Mouse (Mus musculus) neural tube, embryonic 14.5 days (tissue): Measurements from ENCODE around the gene Rnf224. TPM values are rescaled to one million over a fixed set of nuclear protein-coding genes. Genes with fewer than 3 reads are reported as not detected.

Experiments used
- ATAC-seq: fragments of 200-750 bp; cut with Nextera tagmentation; 2 replicates; pipeline ENCODE4 v1.8.0; 2017; ENCODE audit warnings: low read depth, mild to moderate bottlenecking, moderate TSS enrichment, moderate library complexity
- H3K27ac ChIP-seq: fragments of 300-500 bp; sonication (generic); 2 replicates; pipeline ENCODE4 v1.5.1; 2014; ENCODE audit warnings: low read depth, mild to moderate bottlenecking, control low read depth, low read length, moderate library complexity, mixed read lengths
- H3K27me3 ChIP-seq: fragments of 300-500 bp; sonication (generic); 2 replicates; pipeline ENCODE4 v1.6.1; 2014; ENCODE audit warnings: low read length; ENCODE audit not compliant: control insufficient read depth, insufficient read depth
- H3K36me3 ChIP-seq: fragments of 300-500 bp; sonication (generic); 2 replicates; pipeline ENCODE4 v1.6.1; 2014; ENCODE audit warnings: low read length, mixed read lengths; ENCODE audit not compliant: control insufficient read depth, insufficient read depth
- H3K4me1 ChIP-seq: fragments of 300-500 bp; sonication (generic); 2 replicates; pipeline ENCODE4 v1.6.1; 2014; ENCODE audit warnings: low read length; ENCODE audit not compliant: control insufficient read depth, insufficient read depth
- H3K4me2 ChIP-seq: fragments of 300-500 bp; sonication (generic); 2 replicates; pipeline ENCODE4 v1.6.1; 2014; ENCODE audit warnings: mild to moderate bottlenecking, low read depth, low read length, control low read depth
- H3K4me3 ChIP-seq: fragments of 300-500 bp; sonication (generic); 2 replicates; pipeline ENCODE4 v1.5.1; 2014; ENCODE audit warnings: low read depth, low read length, control low read depth, mixed read lengths
- H3K9ac ChIP-seq: fragments of 300-500 bp; sonication (generic); replicated peaks from 2 replicates; pipeline ENCODE4 v1.6.1; 2014; ENCODE audit warnings: low read depth, mild to moderate bottlenecking, control low read depth, low read length, mixed read lengths
- H3K9me3 ChIP-seq: fragments of 300-500 bp; sonication (generic); 2 replicates; pipeline ENCODE4 v1.6.1; 2016; ENCODE audit warnings: low read length; ENCODE audit not compliant: control insufficient read depth
- WGBS: fragments of 180-500 bp; shearing (Covaris S2); extraction: QIAGEN DNeasy Blood & Tissue Kit; methylation state at CpG from one replicate; pipeline ENCODE4 v1.1.7; 2014; 5-methylcytosine and 5-hydroxymethylcytosine counted together
- polyA plus RNA-seq: library from polyadenylated mRNA; unstranded; fragments of >200 nt; fragmentation: Nextera tagmentation; extraction: Ambion mirVana; gene quantifications from 2 replicates; pipeline ENCODE4 v1.2.1, GENCODE M21; 2014

Rnf224 gene
- polyA plus RNA-seq, 1 experiment from 2014 or later, result not detected

DNA sequence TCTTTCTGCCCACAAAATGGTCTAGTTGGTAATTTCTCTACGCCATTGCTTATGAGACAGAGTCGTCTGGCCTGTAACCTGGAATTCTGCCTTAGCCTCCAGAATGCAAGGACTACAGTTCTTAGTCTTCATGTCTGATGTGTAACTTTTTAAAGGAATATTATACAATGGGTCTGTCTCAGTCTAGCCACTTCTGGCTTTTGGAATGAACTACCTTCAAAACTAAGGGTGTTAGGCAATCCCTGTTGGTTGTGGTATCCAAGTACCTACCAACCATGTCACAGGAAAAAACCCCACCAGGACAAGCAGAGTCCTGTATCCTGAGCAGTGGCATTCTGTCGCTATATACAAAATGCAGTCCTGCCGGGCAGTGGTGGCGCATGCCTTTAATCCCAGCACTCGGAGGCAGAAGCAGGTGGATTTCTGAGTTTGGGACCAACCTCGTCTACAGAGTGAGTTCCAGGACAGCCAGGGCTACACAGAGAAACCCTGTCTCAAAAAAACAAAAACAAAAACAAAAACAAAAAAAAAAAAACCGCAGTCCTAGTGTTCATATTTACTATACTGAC, 10.7 kb downstream of the Rnf224 start:
- Histone ChIP-seq H3K9me3 (no peaks in the 10 kb centered on the region), H3K27ac (peak overlapping the region; percentile 91), H3K9ac (no peak overlapping the region), H3K4me1 (peaks cover 7% of the 10 kb centered on the region; the same call in 1 of the 2 replicates), H3K27me3 (no peaks in the 10 kb centered on the region), H3K4me3 (peak overlapping the region; percentile 81; the same call in 1 of the 2 replicates), H3K4me2 (peak overlapping the region; percentile 51), H3K36me3 (no peaks in the 10 kb centered on the region)
- WGBS, result 78% methylated on average over 8 of the region's 8 CpGs
- ATAC-seq, result no peak

DNA sequence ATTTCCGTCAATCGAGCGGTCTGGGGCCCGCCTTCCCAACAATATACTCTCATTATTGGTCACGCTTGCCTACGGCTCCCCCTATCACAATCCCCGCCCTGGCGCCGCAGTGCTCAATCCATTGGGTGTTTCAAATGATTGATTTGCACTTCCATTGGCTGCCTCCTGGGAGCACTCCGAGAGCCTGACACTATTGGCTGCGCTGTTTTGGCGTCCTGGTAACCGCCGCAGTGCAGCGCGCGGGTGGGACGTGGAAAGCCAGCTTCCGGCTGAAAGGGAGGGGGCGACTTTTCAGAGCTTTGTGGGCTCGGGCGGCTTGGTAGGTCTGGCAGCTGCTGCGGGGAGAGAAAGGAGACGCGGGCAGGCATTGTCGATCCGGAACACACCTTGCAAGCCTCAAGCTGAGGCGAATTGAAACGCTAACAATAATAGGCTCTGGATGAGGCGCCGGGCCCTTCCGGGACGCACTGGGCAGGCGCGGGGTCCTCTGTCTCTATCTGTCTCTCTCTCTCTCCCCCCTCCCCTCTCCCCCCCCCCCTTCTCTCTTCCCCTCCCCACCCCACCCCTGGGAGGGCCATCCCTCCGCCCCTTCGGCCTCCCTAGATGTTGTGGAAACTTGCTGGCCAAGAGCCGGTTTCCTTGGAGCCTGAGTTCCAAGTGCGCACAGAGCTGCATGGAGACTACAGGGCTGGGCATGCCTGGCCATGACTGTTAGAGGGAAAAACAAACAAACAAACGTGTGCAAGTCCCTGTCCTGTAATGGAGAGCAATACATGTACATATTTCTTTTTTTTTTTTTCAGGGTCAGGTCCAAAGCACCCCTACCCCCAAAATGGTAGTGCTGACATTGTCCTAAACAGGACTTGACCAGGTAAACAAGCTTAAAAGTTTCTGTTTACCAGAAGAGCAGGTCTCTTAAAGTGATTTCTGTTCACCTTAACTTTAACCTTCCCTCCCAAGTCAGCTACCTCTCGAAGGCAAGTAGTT, 11.5 kb downstream of the Rnf224 start:
- no peaks in the 10 kb centered on the region for H3K27me3 ChIP-seq
- 2% methylated on average over 41 of the region's 41 CpGs for WGBS
- peaks cover 7% of the 10 kb centered on the region; the same call in 1 of the 2 replicates for H3K4me1 ChIP-seq
- H3K9ac ChIP-seq, result peak overlapping the region; percentile 51
- peak overlapping the region; percentile 51 for H3K4me2 ChIP-seq
- no peaks in the 10 kb centered on the region for H3K36me3 ChIP-seq
- H3K27ac ChIP-seq, result peak overlapping the region; percentile 91
- H3K9me3 ChIP-seq, result no peaks in the 10 kb centered on the region
- peak; percentile 97 for ATAC-seq
- peak overlapping the region; percentile 81 for H3K4me3 ChIP-seq

DNA sequence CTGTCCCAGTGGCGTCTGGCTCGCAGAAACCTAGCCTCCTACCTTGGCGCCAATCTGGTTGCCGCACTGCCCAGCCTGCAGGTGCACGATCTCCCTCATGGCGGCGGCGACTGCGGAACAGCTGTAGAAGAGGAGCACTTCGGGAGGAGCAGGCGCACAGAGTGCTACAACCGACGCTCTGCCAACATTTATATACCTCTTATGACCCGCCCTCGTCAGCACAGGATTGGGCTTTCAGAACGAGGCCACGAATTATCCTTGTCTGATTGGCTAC, 12.2 kb downstream of the Rnf224 start, which contains the start of gene Tubb4b:
Gene Tubb4b, minus strand, starts transcription at position 211 of the 274 bp plus-strand sequence.
- H3K9ac ChIP-seq, result peak within 1 kb of the TSS; percentile 75
- no peak for ATAC-seq
- under 1% methylated on average over 17 of the region's 17 CpGs for WGBS

DNA sequence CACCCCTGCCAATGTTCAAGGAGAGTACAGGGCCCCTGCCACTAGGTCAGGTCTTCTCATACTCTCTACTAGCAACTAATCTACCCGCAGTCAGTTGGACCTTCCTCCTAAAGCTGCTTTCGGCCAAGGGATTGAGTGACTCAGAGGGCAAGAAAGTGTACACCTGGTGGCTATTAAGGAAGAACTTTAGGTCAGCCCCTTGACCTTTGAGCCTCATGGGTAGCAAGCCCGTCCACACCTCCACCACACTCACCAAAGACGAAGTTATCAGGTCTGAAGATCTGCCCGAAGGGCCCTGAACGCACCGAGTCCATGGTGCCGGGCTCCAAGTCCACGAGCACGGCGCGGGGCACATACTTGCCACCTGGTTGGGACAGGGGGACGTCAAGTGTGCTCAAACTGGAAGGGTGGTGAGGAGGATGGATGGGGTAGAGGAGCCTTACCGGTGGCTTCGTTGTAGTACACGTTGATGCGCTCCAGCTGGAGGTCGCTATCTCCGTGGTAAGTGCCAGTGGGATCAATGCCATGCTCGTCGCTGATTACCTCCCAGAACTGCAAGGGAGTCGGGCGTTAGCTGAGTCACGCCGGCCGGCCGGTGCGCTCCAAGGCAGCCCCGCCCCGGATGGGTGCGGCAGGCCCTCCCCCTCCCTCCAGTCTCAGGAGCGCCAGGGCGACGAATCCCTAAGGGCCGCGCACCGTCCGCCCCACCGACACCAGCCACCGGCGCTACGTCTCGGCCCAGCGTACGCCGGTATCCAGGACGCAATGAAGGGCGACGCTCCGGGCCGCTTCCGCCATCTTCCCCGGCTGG, 12.7 kb downstream of the Rnf224 start:
- Histone ChIP-seq H3K9ac (peak overlapping the region; percentile 75), H3K4me2 (peak overlapping the region; percentile 94), H3K9me3 (no peaks in the 10 kb centered on the region), H3K36me3 (no peaks in the 10 kb centered on the region), H3K4me3 (peak overlapping the region; percentile 81), H3K27me3 (no peaks in the 10 kb centered on the region), H3K4me1 (peaks cover 7% of the 10 kb centered on the region; the same call in 1 of the 2 replicates), H3K27ac (peak overlapping the region; percentile 86)
- peak; percentile 42 for ATAC-seq
- WGBS, result 3% methylated on average over 53 of the region's 53 CpGs

More for the DNA sequence above, 12.2 kb downstream of the Rnf224 start, which contains the start of gene Tubb4b:
- Histone ChIP-seq H3K36me3 (no peaks in the 10 kb centered on the region), H3K4me3 (peak within 1 kb of the TSS; percentile 81), H3K4me2 (peak within 1 kb of the TSS; percentile 94), H3K9me3 (no peaks in the 10 kb centered on the region), H3K27me3 (no peaks in the 10 kb centered on the region), H3K27ac (peak within 1 kb of the TSS; percentile 91), H3K4me1 (peaks cover 7% of the 10 kb centered on the region; the same call in 1 of the 2 replicates)

DNA sequence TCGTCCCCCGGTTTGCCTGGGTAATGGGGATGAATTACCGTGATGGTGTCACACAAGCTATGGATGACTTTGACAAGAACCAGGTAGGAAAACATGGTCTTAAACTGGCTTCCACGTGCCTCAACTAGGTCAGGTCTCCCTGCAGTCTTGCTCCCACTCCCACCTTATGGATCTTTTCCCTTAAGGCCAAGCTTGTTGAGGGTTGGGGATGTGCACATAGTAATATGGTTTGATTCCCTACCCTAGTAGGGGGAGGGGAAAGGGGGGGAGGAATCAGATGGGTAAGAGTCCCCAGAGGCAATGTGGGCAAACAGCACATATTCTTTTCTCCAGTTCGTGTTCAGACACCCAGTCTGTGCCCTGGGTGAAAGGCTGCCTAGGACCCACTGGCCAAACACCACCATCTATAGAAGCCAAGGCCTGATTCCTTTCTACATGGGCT, 15.2 kb downstream of the Rnf224 start:
- Histone ChIP-seq H3K9ac (no peak overlapping the region), H3K27me3 (no peaks in the 10 kb centered on the region), H3K36me3 (no peaks in the 10 kb centered on the region), H3K4me2 (no peak overlapping the region), H3K9me3 (no peaks in the 10 kb centered on the region), H3K27ac (no peak overlapping the region), H3K4me3 (no peak overlapping the region), H3K4me1 (peaks cover 7% of the 10 kb centered on the region; the same call in 1 of the 2 replicates)
- whole genome bisulfite sequencing, result 75% methylated on average over 5 of the region's 5 CpGs
- ATAC-seq, result no peak

DNA sequence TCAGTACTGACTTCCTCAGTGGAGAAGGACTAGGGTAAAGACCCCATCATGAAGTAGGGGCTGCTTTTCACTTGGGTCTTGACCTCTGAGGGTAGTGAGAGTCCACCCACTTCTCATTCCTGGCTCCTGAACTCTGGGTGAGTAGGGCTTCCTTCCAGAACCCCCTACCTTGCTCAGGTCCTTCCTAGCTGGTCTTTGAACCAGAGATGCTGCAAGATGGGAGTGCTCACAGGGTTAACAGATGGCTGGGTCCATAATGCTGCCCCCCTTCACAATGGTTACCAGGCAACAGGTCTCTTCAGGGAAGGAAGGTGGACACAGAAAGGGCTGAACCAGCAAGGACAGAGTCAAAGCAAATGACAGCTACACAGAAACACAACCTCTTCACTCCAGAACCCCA, 18.1 kb downstream of the Rnf224 start, which contains the start of gene Fam166a:
Gene Fam166a, plus strand, starts transcription at position 301 of the 400 bp plus-strand sequence.
- Histone ChIP-seq H3K4me3 (no peak within 1 kb of the TSS), H3K9me3 (no peaks in the 10 kb centered on the region), H3K4me2 (no peak within 1 kb of the TSS), H3K36me3 (no peaks in the 10 kb centered on the region), H3K9ac (no peak within 1 kb of the TSS), H3K27me3 (no peaks in the 10 kb centered on the region), H3K4me1 (peaks cover 3% of the 10 kb centered on the region; the same call in 1 of the 2 replicates), H3K27ac (no peak within 1 kb of the TSS)
- ATAC-seq, result no peak

DNA sequence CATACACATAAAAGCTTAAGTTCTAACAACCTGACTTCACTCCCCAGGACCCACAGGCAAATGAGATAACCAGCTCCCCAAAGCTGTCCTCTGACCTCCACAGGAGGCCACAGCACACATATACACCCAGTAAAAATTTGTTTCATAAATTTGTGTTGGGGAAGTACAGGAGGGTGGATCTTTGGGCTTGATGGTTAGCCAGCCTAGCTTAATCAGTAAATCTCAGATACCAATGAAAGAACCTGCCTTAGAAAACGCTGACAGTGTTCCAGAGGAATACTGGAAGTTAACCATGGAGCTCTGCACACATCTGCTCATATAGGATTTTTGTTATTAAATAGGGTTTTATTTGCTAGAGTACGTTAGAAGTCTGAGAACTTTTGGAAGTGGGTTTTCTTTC, 18.9 kb downstream of the Rnf224 start:
- 65% methylated on average over 2 of the region's 2 CpGs for WGBS
- no peak overlapping the region for H3K27ac ChIP-seq
- no peak for ATAC-seq
- no peaks in the 10 kb centered on the region for H3K27me3 ChIP-seq
- H3K9me3 ChIP-seq, result no peaks in the 10 kb centered on the region
- H3K9ac ChIP-seq, result no peak overlapping the region
- no peak overlapping the region for H3K4me2 ChIP-seq
- H3K4me3 ChIP-seq, result no peak overlapping the region
- no peaks in the 10 kb centered on the region for H3K36me3 ChIP-seq
- H3K4me1 ChIP-seq, result no peaks in the 10 kb centered on the region

DNA sequence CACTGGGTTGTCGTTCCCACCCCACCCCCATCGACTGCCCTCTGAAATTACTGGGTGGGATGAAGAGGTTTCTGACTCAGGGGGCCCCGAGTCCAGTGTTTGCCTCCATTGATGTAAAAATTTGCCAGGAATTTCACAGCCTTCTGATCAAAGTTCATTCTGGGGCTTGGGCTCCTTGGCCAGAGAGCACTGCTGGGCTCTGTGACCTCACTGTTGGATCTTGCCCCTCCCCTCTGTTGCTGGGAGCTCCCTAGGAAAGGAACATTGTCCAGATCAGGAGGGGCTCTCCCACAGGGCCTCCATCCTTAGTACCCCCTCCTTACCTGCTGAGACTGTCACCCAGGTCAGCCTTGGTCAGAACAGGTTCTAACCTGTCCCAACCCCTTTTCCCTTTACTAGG, 22.1 kb downstream of the Rnf224 start, which contains the start of gene Stpg3:
Gene Stpg3, minus strand, starts transcription at position 194 of the 400 bp plus-strand sequence.
- Histone ChIP-seq H3K27ac (no peak within 1 kb of the TSS), H3K27me3 (no peaks in the 10 kb centered on the region), H3K9me3 (no peaks in the 10 kb centered on the region), H3K4me2 (no peak within 1 kb of the TSS), H3K4me3 (no peak within 1 kb of the TSS), H3K36me3 (no peaks in the 10 kb centered on the region), H3K9ac (no peak within 1 kb of the TSS), H3K4me1 (peaks cover 10% of the 10 kb centered on the region)
- no peak for ATAC-seq
- WGBS, result 82% methylated on average over 3 of the region's 3 CpGs
